Mouse (Mus musculus): ENCODE measurements at regions not wholly inside any gene's neighbourhood (a gene's known extent, or its start where the extent isn't known, plus 50 kb on each side); places are given as distances from the start of the nearest gene placed in this dataset.

DNA sequence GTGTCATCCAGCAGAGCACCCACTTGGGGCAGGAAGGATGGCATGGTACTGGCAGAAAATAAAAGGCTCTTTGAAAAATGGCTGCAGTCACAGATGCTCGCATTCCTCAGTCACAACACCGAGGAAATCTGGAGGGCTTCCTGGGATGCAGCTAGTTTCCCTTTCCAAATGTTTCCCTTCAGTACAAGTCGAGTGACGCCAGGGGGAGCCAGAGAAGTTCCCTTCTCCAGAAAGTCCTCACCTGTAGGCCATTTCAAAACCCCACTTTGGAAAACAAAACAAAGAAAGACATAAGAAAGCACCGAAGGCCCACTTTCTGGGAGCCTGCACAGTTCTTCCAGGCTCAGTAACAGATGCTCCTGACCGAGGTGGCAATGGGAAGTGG, 199.4 kb upstream of the Apob start:
- peak; percentile 55 to 64 for DNase-seq

DNA sequence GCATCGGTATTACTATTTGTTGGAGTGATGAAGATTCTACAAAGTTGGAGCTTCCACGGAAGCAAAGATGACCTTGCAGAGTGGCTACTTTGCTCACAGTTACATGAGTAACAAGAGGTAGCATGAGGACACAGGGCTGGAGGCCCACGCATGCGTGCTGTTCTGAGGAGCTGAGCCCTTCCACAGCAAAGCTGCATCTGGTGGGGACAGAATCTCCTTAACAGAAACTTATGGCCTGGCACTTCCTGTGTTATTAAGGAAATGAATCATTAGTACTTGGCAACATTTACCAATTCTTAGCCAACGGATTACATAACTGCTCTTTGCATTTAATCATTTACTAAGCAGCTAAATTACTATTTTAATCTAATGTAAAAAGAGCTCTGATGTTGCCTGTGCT, 160.8 kb upstream of the Apob start:
- peak; percentile 33 to 52 for DNase-seq

DNA sequence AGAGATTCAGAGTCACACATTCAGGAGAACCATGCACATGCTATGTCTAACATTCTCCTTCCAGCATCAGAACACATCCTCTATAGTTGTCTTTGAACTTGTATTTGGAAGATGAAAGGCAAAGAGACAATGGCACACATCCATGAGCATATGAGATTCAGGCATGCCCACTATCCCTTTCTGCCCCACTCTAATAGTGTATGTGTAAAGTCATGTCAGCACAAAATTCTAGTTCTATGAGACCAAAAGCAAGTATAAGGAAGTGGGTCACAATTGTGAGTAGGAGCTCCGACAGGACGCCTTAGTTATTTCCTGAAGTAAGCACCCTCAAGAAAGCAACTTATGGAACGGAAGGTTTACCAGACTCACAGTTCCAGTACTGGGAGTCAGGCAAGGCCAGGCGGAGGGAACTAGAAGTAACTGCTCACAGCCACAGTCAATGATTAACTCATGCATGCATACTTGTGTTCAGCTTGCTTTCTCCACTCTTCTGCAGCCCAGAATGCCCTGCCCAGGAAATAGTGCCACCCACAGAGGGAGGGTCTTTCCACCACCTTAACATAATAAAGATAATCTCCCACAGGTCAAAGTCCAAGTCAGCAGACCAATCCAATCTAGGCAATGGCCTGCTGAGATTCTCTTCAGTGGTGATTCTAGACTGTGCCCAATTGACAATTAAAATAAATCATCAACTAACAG, 157.3 kb upstream of the Apob start:
- peak; percentile 28 to 62 for DNase-seq

DNA sequence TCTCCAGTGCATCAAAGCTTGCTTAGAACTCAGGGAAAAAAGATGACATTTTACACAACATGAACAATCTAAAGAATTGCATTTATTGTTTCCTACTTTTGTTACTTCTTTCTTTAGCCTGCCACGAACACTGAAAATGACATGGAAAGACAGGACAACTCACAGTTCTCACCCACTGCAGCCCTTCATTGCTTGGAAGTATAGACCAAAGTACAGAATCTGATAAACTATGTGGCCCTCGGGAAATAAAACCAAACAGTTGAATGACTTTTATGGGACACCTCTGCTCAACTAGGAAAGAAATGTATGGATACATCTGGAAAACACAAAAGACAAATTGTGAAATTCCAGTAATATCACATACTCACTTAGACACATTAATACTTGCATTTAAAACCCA, 156.7 kb upstream of the Apob start:
- DNase-seq: no peak

DNA sequence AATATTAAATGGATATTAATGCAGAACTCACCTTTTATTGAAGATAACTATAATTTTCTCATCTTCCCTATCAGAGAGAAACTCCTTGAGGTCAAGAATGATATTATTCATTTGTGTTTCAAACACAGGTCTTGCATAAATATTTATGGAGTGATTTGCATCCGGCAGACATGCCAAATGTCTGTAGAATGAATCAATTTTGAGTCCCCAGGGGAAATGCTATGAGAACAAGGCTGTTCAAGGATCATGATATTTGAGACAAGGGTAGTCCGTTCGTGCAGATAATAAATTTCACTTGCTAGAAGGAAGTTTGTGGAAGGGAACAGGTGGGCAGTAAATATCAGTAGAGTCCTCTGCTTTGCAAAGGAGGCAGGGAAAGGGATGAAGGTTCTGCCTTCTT, 141.7 kb upstream of the Apob start:
- no peak for DNase-seq

DNA sequence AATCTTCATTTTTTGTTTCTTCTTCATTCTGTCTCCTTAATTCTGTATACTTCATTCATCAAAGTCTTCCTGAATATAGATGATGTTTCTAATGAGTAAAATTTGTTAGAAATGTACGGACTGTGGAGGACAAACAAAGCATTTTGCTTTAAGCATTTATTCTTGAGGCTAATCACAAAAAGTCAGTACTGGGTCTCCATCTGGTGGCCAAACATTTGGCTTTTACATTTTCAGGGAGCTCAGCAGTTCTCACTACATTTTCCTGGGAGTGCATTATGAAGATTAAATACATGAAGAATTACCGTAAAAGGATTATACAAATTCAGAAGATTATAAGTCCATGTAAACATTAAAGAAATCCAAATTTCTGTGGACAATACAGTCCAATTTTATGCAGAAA, 123.6 kb upstream of the Apob start:
- no peak for DNase-seq

DNA sequence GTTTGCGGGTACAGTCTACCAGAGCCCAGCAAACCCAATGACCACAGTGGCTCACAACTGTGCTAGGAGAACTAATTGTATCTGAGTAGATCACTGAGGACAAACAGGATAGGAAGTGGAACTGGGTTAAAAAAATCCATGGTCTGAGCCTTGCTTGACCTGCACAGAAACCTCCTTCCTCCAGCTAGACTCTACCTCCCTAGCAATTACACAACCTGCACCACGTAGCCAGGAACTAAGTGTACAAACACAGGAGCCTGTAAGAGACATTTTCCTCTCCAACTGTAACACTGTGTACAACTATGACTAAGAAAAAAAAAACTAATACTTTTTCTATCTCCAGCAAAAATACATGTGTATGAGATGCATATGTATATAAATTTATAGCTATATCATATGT, 121.8 kb upstream of the Apob start:
- DNase-seq: no peak

DNA sequence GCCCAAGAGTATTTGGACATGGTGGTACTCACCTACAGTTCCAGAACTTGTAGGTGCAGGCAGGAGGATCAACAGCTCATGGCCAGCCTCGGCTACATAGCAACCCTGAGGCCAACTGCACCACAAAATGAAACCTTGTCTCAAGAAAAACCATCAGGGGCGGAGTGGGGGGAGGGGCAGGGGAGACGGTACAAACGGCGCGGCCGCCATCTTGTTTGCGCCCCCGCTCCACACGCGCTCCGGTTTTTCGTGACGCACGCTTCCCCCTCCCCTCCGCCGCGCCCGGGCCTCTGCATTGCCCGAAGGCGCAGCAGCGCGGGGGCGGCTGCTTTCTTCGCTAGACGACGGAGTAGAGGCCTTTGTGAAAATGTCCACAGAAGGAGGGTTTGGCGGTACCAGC, 117.9 kb upstream of the Apob start:
- no peak for DNase-seq

DNA sequence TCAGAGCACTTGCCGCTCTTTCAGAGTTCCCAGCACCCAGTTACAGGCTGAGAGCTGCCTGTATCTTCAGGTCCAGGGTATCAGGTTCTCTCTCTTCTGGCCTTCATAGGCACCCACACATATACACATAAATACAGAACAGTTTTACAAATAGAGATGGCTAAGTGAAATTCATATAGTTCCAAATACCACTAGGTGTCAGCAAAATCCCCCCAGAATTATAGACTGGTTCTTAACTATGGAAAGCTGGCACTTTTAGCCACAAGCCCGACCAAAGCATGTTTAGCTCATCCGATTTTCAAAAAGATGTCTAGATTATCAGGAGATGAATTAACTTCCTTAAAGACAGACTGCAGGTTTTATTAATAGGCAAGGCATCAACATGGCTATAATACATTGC, 107.4 kb upstream of the Apob start:
- no peak for DNase-seq

DNA sequence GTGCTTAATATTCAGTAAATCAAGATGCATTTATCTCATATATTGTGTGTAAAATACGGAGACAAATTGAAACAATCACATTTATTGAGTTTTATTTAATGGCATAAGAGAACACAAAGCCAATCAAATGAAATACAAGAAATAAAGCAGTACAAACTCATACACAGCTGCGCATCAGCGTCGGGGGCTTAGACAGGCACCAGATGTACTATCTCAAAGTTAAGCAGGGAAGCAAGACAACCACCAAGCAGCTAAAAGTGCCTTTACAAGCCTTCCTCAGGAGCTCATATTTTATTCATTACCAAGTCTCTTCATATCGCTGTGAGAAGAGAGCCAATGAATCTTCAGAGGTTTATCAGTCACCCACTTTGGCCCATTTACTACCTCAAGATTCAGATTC, 107.0 kb upstream of the Apob start:
- DNase-seq: no peak

DNA sequence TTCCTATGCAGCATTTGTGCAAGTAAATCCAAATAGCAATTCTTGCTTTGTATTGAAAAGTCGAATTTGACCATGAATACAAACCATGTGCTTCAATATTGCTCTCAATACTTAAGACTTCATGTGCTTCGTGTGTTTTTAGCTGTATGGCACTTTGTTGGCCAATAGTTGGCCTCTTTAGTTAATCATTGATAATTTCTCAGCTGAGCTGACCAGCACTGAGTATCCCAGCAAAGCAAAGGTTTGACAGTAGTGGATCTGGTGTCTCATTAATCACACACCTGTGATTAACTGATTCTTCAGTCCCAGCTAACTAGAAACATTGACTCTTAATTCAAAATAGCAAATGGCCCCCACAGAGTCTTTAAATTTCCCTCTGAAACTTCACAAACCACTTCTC, 102.0 kb upstream of the Apob start:
- DNase-seq: no peak

DNA sequence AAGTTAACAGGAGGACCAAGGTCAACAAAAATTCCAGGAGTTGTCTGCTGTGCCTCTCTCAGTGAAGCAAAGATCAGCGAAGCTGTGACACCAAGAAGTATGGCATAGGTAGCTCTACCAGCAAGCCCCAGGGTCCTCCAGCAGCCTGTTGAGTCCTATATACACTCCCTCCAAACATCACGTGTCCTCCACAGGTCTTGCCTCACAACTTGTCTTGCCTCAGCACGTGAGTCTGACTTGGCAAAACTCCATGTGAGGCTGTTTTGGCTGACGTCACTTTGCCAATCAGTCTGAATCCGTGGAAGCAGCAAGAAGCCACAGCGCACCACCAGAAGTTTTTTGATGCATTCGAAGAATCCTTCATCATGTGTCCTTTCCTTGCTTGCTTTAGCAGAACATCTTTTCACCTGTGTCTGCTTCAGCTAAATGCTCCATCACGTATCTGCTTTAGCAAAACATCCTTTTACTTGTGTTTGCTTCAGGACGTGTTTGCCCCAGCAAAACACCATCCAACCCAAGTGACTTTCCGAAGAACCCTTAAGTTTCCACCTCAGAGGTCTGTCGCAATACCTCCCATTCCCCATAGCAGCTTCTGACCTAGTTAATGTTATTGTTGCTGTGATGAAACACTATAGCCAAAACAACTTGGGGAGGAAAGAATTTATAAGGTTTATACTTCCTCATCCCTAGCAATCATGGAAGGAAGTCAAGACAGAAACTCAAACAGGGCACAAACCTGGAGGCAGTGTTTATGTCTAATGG, 101.0 kb upstream of the Apob start:
- DNase-seq: no peak

DNA sequence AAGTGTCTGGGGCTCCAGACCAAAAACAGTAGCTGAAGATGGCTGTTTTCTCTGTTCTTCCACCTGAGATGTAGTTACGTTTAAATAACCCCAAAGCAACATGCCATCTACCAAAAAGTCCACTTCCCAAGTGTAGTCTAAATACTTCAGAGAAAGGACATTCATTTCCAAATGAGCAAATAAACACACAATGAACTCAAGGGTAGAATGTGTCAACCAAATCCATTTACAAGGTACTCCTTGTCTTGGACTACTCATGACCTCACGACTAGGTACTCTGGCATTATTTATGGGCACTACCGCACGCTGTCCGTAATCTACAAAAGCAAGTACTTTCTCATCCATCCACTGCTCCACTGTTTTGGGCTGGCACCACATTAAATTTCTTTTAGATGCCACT, 98.7 kb upstream of the Apob start:
- no peak for DNase-seq

DNA sequence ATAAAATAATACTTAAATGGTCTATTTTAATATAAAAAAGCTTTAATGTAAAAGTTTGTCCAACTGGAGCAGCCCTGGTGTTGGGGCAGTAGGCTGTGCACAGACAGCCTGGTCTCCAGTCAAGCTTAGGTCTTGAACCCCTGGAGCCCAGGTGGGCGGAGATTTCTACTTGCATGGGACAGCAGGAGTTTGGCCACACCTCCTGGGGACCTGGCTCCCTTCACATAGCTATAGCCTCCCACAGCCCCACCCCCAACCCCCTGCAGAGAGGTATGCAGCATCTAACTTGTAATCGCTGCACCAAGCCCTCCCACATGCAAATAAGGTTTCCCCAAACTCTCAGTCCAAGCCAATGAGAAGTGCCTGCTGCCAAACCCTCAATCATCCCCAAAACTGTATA, 81.3 kb upstream of the Apob start:
- no peak for DNase-seq

DNA sequence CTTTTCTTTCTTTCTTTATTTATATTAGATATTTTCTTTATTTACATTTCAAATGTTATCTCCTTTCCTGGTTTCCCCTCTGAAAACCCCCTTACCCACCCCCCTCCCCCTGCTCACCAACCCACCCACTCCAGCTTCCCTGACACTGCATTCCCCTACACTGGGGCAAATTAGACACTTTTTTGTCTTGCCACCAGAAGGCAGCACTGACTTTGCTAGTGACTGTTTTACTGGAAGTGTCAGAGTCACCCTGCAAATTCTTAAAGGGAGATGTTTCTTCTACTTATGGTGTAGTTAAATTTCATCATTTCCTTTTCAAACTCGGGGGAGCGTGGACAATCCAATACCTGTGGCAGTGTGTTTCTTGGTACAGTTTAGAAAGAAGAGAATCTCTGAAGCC, 72.1 kb upstream of the Apob start:
- no peak for DNase-seq

DNA sequence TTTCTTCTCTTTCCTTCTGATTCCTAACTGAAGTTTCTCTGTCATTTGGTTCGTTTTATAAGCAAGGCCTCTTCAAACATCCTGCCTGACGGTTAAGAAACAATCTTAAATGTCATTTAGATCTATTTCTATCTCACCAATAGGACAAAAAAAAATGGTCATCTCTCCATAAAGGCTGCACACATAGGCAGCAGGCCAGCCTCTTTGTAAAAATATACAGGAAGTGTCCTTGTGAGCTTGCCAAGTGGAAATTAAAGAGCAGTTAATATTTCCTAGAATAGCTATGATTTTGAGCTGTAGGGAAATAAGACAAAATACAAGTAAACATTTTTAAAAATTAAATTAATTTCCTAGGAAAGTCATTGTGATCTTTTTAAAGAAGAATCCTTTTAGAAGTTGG, 70.6 kb upstream of the Apob start:
- no peak for DNase-seq

DNA sequence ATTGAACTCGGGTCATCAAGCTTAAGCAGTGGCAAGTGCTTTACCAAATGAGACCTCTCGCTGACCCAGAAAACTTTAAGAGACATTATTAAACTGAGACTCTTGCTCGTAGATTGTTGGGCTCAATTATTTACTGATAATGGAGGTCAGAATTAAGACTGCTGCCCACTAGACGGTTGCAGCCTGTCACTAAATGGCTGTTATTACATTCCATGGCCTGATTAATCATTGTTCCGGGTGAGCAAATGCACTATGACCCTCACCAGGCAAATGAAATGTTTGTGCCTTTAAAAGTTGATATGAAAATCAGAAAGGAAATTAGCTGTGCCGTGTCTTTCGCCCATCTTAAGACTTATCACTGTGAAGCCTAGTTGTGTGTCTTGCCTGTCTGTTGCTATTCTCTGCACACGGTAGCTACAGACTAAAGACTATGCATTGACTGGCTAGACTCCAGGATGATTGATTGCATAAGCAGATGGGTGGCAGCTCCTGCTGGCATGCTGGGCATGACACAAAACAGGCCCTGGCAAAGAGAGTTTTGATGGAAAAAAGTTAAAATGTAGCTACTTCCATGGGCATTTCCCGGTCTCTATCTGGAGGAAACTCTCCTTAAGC, 67.6 kb upstream of the Apob start:
- DNase-seq: no peak

DNA sequence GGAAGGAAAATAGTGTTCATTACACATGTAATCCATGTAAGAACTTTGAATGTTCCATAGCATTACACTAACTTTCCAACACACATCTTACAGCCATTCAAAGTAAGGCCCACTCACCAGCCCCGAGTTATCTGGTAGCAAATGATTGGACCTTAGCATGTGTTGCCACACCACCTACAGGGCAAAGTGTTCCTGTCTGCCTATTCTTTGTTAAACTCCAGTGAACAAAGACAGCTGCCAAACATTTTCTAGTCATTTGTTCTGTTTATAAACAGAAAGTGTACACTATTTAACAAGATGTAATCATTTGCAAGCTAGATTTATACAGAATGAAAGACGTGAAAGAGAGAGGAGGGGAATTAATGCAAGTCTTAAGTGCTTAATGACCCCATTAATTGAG, 66.9 kb upstream of the Apob start:
- DNase-seq: peak in 1 of 2 experiments; percentile 13

DNA sequence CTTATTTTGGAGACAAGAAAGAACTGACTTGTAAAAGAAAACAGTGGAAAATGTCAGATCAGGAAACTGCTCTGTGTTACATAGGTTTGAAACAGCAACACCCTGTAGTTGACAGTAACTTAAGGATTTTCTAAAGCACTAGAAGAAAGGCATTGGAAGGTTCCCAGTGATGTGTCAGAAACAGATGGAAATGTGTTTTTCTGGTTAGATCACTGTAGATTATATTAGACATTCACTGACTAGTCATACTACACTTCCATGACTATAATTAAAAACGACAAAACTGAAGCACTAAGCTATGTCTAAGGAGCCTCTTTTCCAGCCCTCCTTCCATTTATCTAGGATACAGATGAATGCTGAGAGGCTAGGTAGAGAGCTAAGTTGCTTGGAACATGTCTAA, 59.1 kb upstream of the Apob start:
- DNase-seq: no peak

DNA sequence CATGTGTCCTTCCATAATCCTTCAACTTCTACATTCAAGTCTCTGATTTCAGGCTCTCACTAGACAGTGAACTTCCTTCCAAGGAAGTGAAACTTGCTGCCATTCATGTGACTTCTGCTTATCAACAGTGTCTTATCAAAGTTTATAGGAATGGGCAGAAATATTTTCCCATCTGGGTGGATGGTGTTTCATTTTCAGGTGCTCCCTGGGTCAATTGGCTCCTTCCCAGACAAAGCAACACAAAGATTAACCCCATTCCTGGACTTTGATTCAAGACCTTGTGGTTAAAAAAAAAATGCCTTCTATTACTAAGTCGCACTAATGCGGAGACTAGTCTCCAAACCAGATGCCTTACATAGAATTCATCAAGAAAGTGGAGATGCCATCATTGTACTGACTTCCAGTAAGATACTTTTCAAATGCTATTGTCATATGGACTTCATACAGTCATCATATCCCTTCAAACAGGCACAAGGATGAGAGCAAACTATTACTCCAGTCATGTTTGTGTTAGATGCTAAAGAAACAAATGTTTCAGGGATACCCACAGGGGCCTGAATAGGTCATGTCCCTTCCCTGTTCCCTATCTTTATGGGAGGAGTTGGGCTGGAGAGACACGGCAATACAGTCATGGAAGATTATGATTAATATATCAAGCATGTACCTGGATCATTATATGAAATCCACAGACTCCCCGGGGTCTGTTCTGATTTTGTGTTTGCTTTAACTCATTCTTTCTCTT, 58.3 kb upstream of the Apob start:
- no peak for DNase-seq

DNA sequence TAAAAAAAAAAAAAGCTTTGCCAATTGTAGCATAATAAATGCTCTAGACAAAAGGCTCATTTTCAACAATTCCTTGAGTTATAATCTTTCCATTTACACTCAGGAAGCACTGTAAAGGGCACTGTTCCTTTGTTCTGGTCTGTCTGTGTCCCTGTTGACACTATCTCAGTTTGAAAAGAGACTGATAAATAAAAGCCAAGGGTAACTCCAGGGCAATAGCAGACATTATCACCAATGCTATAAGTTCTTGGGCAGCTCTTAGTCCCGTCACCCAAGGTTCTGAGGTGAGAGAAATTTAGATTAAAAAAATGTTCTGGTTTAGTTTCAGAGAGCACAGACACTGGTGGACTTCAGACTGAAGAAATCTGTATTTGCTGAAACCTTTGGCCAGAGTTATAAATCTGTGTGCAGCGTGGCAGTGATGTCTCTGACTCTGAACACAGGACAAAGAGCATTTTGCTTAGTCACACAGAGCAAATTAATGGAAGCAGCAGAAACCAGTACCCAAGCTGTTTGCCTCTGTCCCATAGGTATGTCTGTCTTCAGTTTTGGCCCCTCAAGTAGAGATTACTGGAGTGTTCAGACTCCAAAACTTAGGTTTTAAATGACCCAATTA, 57.6 kb upstream of the Apob start:
- no peak for DNase-seq

DNA sequence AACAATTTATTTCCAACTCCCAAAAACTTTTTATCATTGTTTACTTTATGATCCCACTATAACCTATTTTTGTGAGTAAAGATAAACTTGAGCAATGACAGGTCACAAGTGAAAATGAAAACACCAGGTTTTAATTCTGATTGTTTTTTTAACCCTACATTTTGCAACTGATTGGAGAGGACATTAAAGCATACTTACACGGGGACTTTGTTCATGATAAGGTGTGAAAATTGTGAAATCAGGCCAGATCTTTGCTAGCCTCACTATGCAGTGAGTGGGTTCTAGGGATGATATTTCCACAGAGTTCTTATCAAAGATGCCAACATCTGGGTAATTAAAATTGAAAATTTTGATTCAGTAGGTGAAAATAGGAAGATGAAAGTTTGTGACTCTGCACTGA, 56.6 kb upstream of the Apob start:
- no peak for DNase-seq

All from kidney, postnatal 4 days (tissue).